Mouse (Mus musculus): ENCODE measurements around the gene Fmod. TPM values are rescaled to one million over a fixed set of nuclear protein-coding genes. Genes with fewer than 3 reads are reported as not detected.

The Fmod gene
- polyA plus RNA-seq, 1 experiment from 2014 or later: 4.0 TPM

DNA sequence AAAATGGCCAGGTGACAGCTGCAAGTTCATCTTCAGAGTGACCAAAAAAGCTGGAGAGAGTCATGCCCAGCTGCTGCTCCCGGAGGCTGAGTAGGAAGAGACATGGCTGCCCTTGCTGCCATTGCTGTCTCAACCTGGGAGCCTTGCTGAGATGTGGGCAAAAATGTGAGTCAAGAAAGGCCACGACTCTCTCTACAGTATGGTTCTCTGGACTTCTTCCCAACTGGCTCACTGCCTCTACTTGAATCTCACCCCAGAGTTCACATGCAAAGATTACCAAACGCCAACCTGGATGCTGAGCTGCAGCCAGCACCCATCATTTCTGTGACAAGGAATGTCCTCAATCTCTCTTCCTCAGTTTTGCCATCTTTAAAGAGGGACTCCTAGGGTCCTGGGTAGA lies 47.1 kb downstream of the Fmod start:
- Histone ChIP-seq H3K36me3 (ENCODE audit: control insufficient read depth, insufficient read depth, low read length) (no peaks in the 10 kb centered on the region), H3K4me1 (ENCODE audit: control insufficient read depth, insufficient read depth, low read length) (peaks cover 28% of the 10 kb centered on the region), H3K9ac (ENCODE audit: low read depth, low read length) (no peak overlapping the region), H3K4me3 (ENCODE audit: low read length) (no peak overlapping the region), H3K9me3 (ENCODE audit: control insufficient read depth, low read length) (no peaks in the 10 kb centered on the region), H3K27ac (ENCODE audit: low read depth, low read length) (no peak overlapping the region), H3K4me2 (replicated peaks; ENCODE audit: low read depth, low read length) (no peak overlapping the region), H3K27me3 (ENCODE audit: control insufficient read depth, insufficient read depth, low read length) (no peaks in the 10 kb centered on the region)
- WGBS: 84% methylated on average over 3 of the region's 3 CpGs
- no peak for ATAC-seq (ENCODE audit: low FRiP score, low TSS enrichment)

DNA sequence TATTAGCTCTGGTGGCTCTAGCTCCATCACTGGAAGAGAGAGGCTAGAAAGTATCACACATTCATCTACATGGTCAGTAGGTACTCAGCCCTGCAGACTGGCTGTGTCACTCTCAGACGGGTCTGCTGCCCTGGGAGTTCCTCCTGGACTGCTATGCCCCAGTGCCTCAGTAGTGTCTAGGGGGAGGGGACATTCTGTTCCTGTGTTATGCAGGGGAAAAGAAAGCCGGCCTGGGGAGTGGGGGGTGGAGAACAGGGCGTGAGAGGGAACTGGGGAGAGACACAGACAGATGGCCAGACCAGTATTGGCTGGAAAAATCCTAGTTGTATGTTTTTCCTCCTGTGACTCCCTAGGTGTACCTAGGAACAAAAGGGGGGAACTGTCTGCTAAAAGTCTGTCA lies 49.0 kb downstream of the Fmod start:
- Histone ChIP-seq H3K4me3 (ENCODE audit: low read length) (no peak overlapping the region), H3K4me2 (replicated peaks; ENCODE audit: low read depth, low read length) (no peak overlapping the region), H3K36me3 (ENCODE audit: control insufficient read depth, insufficient read depth, low read length) (no peaks in the 10 kb centered on the region), H3K9me3 (ENCODE audit: control insufficient read depth, low read length) (no peaks in the 10 kb centered on the region), H3K27ac (ENCODE audit: low read depth, low read length) (no peak overlapping the region), H3K27me3 (ENCODE audit: control insufficient read depth, insufficient read depth, low read length) (no peaks in the 10 kb centered on the region), H3K9ac (ENCODE audit: low read depth, low read length) (0 out of 2 replicates have a peak overlapping the region, but pooled peaks have one; percentile 25), H3K4me1 (ENCODE audit: control insufficient read depth, insufficient read depth, low read length) (peaks cover 18% of the 10 kb centered on the region)
- whole genome bisulfite sequencing: 24% methylated on average over 3 of the region's 3 CpGs
- ATAC-seq (ENCODE audit: low FRiP score, low TSS enrichment): peak; percentile 65; the same call in 1 of the 2 replicates

DNA sequence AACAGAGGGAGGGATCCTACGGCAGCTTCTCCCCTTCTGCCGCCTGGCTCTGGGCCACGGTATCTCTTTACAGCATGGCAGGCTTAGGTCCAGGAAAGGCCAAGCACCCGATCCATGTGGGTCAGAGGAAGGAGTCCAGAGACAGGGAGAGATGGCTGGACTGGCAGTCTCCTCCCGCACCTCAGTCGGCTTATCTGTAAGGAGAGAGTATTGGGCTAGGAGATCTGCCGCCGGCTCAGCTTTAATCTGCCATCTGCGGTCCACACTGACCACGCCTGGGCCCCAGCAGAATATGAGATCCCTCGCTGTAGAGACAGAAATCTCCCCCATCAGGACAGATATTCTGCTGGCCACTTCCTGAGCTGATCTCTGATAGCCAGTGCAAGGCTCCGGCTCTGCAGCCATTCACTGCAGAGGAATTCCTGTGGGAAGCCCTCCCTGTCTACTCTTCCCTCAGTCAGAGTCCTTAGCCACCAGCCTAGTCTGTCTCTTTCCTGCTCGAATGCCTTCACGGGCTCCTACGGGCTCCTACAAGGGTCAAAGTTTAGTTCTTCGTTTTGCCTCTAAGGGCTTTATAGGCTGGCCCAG lies 49.9 kb downstream of the Fmod start:
- peak overlapping the region; percentile 25; the same call in 1 of the 2 replicates for H3K9ac ChIP-seq (ENCODE audit: low read depth, low read length)

DNA sequence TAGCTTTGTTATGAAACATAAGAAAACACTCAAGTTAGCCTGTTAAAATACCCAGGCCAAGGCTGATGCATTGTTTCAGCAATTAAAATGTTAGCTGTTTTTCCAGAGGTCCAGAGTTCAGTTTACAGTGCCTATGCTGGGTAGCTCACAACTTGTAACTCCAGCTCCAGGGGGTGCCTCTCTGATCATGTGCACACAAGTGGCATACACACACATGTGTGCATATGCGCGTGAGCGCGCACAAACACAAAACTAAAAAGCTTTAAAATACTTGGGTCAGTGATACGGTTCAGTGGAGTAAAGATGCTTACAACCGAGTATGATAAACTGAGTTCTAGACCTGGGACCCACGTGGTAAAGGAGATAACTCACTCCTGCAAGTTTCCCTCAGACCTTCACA lies 52.0 kb downstream of the Fmod start:
- Histone ChIP-seq H3K9me3 (ENCODE audit: control insufficient read depth, low read length) (no peaks in the 10 kb centered on the region), H3K9ac (ENCODE audit: low read depth, low read length) (no peak overlapping the region), H3K4me2 (replicated peaks; ENCODE audit: low read depth, low read length) (no peak overlapping the region), H3K27me3 (ENCODE audit: control insufficient read depth, insufficient read depth, low read length) (no peaks in the 10 kb centered on the region), H3K4me3 (ENCODE audit: low read length) (no peak overlapping the region), H3K4me1 (ENCODE audit: control insufficient read depth, insufficient read depth, low read length) (peaks cover 29% of the 10 kb centered on the region), H3K27ac (ENCODE audit: low read depth, low read length) (no peak overlapping the region), H3K36me3 (ENCODE audit: control insufficient read depth, insufficient read depth, low read length) (no peaks in the 10 kb centered on the region)
- 87% methylated on average over 7 of the region's 7 CpGs for WGBS
- no peak for ATAC-seq (ENCODE audit: low FRiP score, low TSS enrichment)

More for the DNA sequence above, 49.9 kb downstream of the Fmod start:
- Histone ChIP-seq H3K4me3 (ENCODE audit: low read length) (no peak overlapping the region; the same call in 1 of the 2 replicates), H3K27me3 (ENCODE audit: control insufficient read depth, insufficient read depth, low read length) (no peaks in the 10 kb centered on the region), H3K9me3 (ENCODE audit: control insufficient read depth, low read length) (no peaks in the 10 kb centered on the region), H3K36me3 (ENCODE audit: control insufficient read depth, insufficient read depth, low read length) (no peaks in the 10 kb centered on the region), H3K4me2 (replicated peaks; ENCODE audit: low read depth, low read length) (0 out of 2 replicates have a peak overlapping the region, but pooled peaks have one; percentile 15), H3K27ac (ENCODE audit: low read depth, low read length) (no peak overlapping the region; the same call in 1 of the 2 replicates), H3K4me1 (ENCODE audit: control insufficient read depth, insufficient read depth, low read length) (peaks cover 18% of the 10 kb centered on the region)
- WGBS: 23% methylated on average over 16 of the region's 16 CpGs
- peak; percentile 11; the same call in 1 of the 2 replicates for ATAC-seq (ENCODE audit: low FRiP score, low TSS enrichment)

DNA sequence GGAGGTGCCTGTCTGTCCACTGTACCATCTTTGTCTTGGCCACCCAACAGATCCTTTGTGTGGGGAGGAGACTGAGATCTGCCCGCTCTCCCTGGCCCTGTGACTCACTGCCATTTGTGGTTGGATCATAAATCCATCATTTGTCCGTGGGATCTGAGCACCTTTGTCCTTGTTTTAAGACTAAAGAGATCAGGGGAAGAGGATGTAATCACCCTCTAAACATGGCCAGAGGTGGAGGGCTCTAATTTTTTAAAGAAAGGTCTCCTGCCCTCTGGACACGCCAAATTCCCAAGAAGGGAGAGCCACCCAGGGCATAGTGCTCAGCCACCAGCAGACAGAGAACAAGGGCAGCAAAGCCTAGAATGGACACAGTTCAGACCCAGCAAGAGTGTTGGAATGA lies 54.8 kb downstream of the Fmod start:
- no peaks in the 10 kb centered on the region for H3K27me3 ChIP-seq (ENCODE audit: control insufficient read depth, insufficient read depth, low read length)
- no peak overlapping the region for H3K4me3 ChIP-seq (ENCODE audit: low read length)
- H3K36me3 ChIP-seq (ENCODE audit: control insufficient read depth, insufficient read depth, low read length): no peaks in the 10 kb centered on the region
- no peak for ATAC-seq (ENCODE audit: low FRiP score, low TSS enrichment)
- WGBS: 57% methylated on average over 3 of the region's 3 CpGs
- no peak overlapping the region for H3K4me2 ChIP-seq (replicated peaks; ENCODE audit: low read depth, low read length)
- H3K9me3 ChIP-seq (ENCODE audit: control insufficient read depth, low read length): no peaks in the 10 kb centered on the region
- H3K4me1 ChIP-seq (ENCODE audit: control insufficient read depth, insufficient read depth, low read length): peaks cover 23% of the 10 kb centered on the region
- H3K9ac ChIP-seq (ENCODE audit: low read depth, low read length): no peak overlapping the region
- H3K27ac ChIP-seq (ENCODE audit: low read depth, low read length): no peak overlapping the region

DNA sequence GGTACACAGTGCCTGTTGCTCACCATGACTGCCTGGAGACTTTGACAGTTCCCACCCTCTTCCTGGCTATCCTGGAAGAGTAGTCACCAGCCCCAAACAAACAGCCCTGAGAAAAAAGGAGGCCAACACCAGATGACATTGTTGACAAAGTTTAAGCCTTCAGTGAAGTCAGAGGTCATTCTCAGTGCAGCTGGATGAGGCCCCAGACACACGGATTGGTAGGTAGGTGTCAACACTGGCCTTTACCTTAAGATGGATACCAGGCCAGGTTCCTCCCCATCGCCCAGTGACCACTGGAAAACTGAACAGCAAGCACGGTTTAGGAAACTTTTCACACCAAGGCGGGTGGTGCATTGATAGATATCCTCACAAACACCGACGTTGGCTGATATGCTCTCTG lies 55.3 kb downstream of the Fmod start:
- H3K9me3 ChIP-seq (ENCODE audit: control insufficient read depth, low read length): no peaks in the 10 kb centered on the region
- 26% methylated on average over 6 of the region's 6 CpGs for WGBS
- H3K27ac ChIP-seq (ENCODE audit: low read depth, low read length): peak overlapping the region; percentile 74
- H3K4me2 ChIP-seq (replicated peaks; ENCODE audit: low read depth, low read length): peak overlapping the region; percentile 70
- no peaks in the 10 kb centered on the region for H3K27me3 ChIP-seq (ENCODE audit: control insufficient read depth, insufficient read depth, low read length)
- H3K9ac ChIP-seq (ENCODE audit: low read depth, low read length): peak overlapping the region; percentile 54; the same call in 1 of the 2 replicates
- H3K36me3 ChIP-seq (ENCODE audit: control insufficient read depth, insufficient read depth, low read length): no peaks in the 10 kb centered on the region
- ATAC-seq (ENCODE audit: low FRiP score, low TSS enrichment): no peak
- H3K4me1 ChIP-seq (ENCODE audit: control insufficient read depth, insufficient read depth, low read length): peaks cover 18% of the 10 kb centered on the region
- peak overlapping the region; percentile 42; the same call in 1 of the 2 replicates for H3K4me3 ChIP-seq (ENCODE audit: low read length)

DNA sequence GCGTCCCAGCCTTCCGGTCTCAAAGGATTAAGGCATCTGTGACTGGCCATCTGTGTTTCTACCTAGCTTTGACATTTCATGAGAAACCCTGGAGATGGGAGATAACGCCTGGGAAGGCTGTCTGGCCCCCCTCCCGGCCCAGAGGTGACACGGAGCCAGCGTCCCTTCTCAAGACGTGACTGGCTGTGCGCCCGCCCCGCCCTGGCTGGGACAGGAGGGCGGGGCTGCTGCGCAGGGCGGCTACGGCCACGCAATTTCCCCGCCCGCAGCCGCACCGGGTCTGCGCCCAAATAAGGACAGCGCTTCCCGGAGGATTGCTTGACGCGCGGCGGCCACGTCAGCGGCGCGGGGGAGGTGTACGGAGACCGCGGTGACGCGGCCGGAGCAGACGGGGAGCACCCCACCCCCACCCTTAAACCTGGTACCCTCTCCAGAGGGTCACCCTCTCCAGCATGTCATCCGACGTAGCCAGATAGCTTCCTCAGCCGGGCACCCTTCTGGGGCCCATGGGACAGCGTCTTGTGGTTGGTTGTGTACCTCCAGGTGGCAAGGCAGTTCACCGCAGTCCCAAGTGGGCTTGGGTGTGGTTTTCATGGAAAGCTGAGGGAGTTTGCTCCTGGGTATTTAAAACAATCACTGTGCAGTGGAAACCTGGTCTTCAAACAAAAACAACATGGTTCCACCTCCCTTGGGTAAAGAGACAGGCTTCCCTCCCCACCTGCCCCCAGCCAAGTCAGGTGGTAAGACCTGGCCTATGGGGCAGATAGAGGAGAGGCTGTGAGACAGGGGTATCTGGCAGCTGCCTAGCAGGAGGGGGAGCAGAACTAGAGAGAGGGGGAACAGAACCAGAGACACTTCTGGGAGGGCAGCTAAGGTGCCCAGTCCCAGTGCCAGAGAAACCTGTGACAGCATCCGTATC lies 56.1 kb downstream of the Fmod start:
- WGBS: 3% methylated on average over 42 of the region's 43 CpGs
- Histone ChIP-seq H3K4me3 (ENCODE audit: low read length) (peak overlapping the region; percentile 42), H3K27me3 (ENCODE audit: control insufficient read depth, insufficient read depth, low read length) (no peaks in the 10 kb centered on the region), H3K9ac (ENCODE audit: low read depth, low read length) (peak overlapping the region; percentile 54), H3K27ac (ENCODE audit: low read depth, low read length) (peak overlapping the region; percentile 74), H3K36me3 (ENCODE audit: control insufficient read depth, insufficient read depth, low read length) (no peaks in the 10 kb centered on the region), H3K4me2 (replicated peaks; ENCODE audit: low read depth, low read length) (peak overlapping the region; percentile 70), H3K4me1 (ENCODE audit: control insufficient read depth, insufficient read depth, low read length) (peaks cover 24% of the 10 kb centered on the region), H3K9me3 (ENCODE audit: control insufficient read depth, low read length) (no peaks in the 10 kb centered on the region)
- ATAC-seq (ENCODE audit: low FRiP score, low TSS enrichment): peak; percentile 93

DNA sequence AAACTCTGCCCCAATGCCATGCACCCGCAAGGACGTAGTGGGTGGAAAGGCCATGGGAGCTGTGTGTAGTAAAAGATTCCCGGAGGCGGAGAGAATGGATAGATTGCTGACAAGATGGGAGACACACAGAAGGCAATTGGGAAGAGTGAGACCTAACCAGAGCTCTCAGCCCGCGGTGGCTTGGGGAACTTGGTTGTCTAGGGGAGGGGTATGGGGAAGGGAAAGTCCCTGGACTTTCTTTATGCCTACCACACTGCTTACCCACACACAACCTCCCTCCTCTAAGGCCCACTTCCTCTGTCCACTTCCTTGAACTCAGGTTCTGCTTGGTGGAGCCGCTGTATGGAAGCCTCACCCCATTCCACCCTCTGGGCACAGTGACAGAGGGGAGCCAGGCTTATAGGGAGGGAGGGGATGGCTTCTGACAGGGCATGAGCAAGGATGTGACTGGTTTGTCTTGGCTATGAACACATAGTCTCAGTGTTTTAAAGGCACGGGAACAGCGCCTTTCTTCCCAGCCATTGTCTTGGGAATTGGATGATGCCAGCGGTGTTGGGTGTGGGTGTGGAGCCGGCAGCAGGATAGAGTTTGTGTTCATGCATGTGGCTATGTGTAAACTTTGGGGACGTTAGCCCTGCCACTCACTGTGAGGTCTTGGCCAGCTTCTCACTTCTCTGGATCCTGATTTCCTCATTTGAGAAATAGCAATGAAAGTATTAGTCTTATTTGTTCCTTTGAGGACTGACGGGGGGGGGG lies 56.9 kb downstream of the Fmod start:
- no peak for ATAC-seq (ENCODE audit: low FRiP score, low TSS enrichment)
- Histone ChIP-seq H3K36me3 (ENCODE audit: control insufficient read depth, insufficient read depth, low read length) (no peaks in the 10 kb centered on the region), H3K4me2 (replicated peaks; ENCODE audit: low read depth, low read length) (peak overlapping the region; percentile 70), H3K27ac (ENCODE audit: low read depth, low read length) (peak overlapping the region; percentile 74; the same call in 1 of the 2 replicates), H3K4me3 (ENCODE audit: low read length) (no peak overlapping the region), H3K9me3 (ENCODE audit: control insufficient read depth, low read length) (no peaks in the 10 kb centered on the region), H3K9ac (ENCODE audit: low read depth, low read length) (peak overlapping the region; percentile 54; the same call in 1 of the 2 replicates), H3K4me1 (ENCODE audit: control insufficient read depth, insufficient read depth, low read length) (peaks cover 32% of the 10 kb centered on the region), H3K27me3 (ENCODE audit: control insufficient read depth, insufficient read depth, low read length) (no peaks in the 10 kb centered on the region)
- 61% methylated on average over 13 of the region's 13 CpGs for WGBS

Measured in kidney, embryonic 14.5 days (tissue).